Mouse (Mus musculus) A20 (cell line): ENCODE data around the gene Gm7929.
"Not testable (repeated sequence)": the region's sequence is repeated elsewhere in the genome, so short reads cannot be mapped to it uniquely, and the experiment has no call there.

Experiments
- DNase-seq: peaks from one replicate; pipeline ENCODE4 v3.0.0-alpha.2; 2011; ENCODE audit warnings: low read depth, low spot score

Gene Gm7929

DNA sequence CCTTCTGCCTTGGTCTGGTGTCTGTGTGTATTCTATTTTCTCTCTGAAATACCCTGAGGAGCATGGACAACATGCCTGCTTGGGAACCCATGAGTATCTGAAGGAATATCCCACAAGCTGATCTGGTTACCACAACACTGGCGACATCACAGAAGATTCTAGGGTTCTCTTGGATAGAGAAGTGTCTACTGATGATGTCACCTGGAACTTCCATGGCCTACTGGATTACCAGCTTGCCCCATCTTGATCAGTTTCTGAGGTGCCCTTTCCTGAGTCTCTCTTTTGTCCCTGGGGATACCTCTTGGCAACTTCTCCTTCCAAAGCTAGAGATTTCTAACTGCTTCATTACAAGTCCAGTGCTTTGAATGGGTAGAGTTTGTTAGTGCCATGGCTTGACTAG, at the start of gene Gm7929:
Gene Gm7929, minus strand, starts transcription at position 101 of the 400 bp plus-strand sequence.
- DNase-seq, result not testable (repeated sequence)

GRCm38 (mm10) chr14:41772341-41772740, 21.9 kb upstream of the Gm7929 start, which contains the start of gene Gm47189:
Gene Gm47189 (minus strand): TSS chr14:41772441.
- DNase-seq, result not testable (repeated sequence)

GRCm38 (mm10) chr14:41755931-41756330, 5.5 kb upstream of the Gm7929 start:
- DNase-seq, result not testable (repeated sequence)

GRCm38 (mm10) chr14:41723437-41723836, 27.0 kb downstream of the Gm7929 start:
- DNase-seq, result not testable (repeated sequence)

DNA sequence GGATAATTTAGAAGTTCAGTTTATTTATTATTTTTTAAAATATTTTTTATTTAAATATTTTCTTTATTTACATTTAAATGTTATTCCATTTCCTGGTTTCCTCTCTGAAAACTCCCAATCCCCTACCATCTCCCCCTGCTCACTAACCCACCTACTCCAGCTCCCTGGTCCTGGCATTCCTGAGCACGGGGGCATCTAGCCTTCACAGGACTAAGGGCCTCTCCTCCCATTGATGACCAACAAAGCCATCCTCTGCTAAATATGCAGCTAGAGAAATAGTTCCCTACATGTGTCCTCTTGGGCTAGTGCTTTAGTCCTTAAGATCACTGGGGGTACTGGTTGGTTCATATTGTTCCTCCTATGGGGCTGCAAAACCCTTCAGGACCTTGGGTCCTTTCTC, 33.2 kb downstream of the Gm7929 start:
- not testable (repeated sequence) for DNase-seq

GRCm38 (mm10) chr14:41701785-41702184, 48.6 kb downstream of the Gm7929 start, which contains the start of gene Gm8068:
Gene Gm8068 (minus strand): TSS chr14:41701885.
- DNase-seq, result not testable (repeated sequence)
